Mouse (Mus musculus) spleen, adult 2 months (tissue): ENCODE measurements at regions not wholly inside any gene's neighbourhood (a gene's known extent, or its start where the extent isn't known, plus 50 kb on each side); places are given as distances from the start of the nearest gene placed in this dataset.

Experiments
- DNase-seq, 2 experiments: peaks; one replicate each; pipeline versions ENCODE4 v3.0.0 to v3.0.0-alpha.2; 2012 to 2021; ENCODE audit warnings: low spot score in 2 of 2, low read depth in 1 of 2
- H3K27ac ChIP-seq: fragments of 200-500 bp; 2 replicates; pipeline ENCODE4 v1.5.1; 2012; ENCODE audit warnings: low read length, inconsistent platforms; ENCODE audit not compliant: insufficient read depth
- H3K27me3 ChIP-seq: fragments of 200-500 bp; 2 replicates; pipeline ENCODE4 v1.6.1; 2012; ENCODE audit warnings: mild to moderate bottlenecking, moderate library complexity, low read length, inconsistent platforms; ENCODE audit not compliant: control insufficient read depth, insufficient read depth
- H3K36me3 ChIP-seq: fragments of 200-500 bp; 2 replicates; pipeline ENCODE4 v1.6.1; 2012; ENCODE audit warnings: mild to moderate bottlenecking, low read length, inconsistent platforms; ENCODE audit not compliant: control insufficient read depth, insufficient read depth
- H3K4me1 ChIP-seq: fragments of 200-500 bp; 2 replicates; pipeline ENCODE4 v1.6.1; 2011; ENCODE audit warnings: inconsistent platforms; ENCODE audit not compliant: control insufficient read depth, insufficient read depth, insufficient read length
- H3K4me3 ChIP-seq: fragments of 200-500 bp; 2 replicates; pipeline ENCODE4 v1.5.1; 2011; ENCODE audit warnings: mild to moderate bottlenecking, inconsistent platforms; ENCODE audit not compliant: insufficient read depth, insufficient read length; ENCODE audit errors: extremely low read depth
- CTCF ChIP-seq: fragments of 200-500 bp; IDR thresholded peaks from 2 replicates; pipeline ENCODE4 v1.5.1; 2011; ENCODE audit warnings: mild to moderate bottlenecking, inconsistent platforms; ENCODE audit not compliant: insufficient read depth, insufficient read length, insufficient replicate concordance; ENCODE audit errors: extremely low read depth
- POLR2A ChIP-seq: fragments of 200-500 bp; IDR thresholded peaks from 2 replicates; pipeline ENCODE4 v1.6.1; 2011; ENCODE audit warnings: low read depth, low read length, inconsistent platforms
- WGBS: fragments of 180-500 bp; shearing (Covaris S2); methylation state at CpG from one replicate; pipeline ENCODE4 v1.1.7; 2018; 5-methylcytosine and 5-hydroxymethylcytosine counted together

DNA sequence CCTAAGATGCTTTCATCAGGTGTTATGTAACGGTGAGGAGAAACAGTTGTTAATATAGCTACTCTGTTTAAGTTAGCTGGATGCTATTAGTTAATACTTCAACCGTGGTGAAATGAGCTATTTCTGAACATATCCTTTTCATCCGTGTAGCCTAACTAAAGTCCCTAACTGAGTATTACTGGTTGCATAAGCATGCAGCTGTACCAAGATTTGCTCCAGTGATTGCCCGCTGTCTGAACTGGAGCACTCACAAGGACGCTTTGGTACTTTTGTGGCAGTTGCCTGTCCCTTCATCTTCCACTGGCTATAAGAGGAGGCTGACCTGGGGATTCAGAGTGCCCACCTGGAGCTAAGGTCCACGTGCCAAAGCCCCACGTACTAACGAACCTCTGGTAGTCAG lies 65.3 kb upstream of the Lnx1 start:
- Histone ChIP-seq H3K27ac (no peak overlapping the region), H3K36me3 (no peaks in the 10 kb centered on the region), H3K27me3 (no peaks in the 10 kb centered on the region), H3K4me3 (no peak overlapping the region), H3K4me1 (peaks cover 2% of the 10 kb centered on the region; the same call in 1 of the 2 replicates)
- no peak for DNase-seq
- 87% methylated on average over 8 of the region's 8 CpGs for WGBS
- TF ChIP-seq POLR2A (no peak), CTCF (no peak)

DNA sequence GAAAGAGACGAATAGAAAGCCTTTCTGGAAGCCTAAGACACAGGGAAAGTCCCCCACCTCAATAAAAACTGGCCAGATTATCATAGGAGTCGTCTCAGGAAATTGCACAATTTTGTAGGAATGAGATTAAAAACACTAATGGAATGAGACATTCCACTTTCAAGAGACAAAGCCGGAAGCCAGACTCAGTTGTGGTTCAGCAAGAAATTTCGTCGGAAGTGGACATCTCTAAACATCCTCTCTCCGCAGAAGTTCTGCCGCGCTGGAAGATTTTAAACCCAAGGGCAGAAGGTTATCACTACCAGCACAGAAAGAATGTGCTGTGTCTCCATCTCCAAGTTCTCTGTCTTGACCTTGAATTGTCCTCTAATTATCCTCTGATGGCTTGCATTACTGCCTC lies 63.5 kb upstream of the Lnx1 start:
- TF ChIP-seq POLR2A (no peak), CTCF (no peak)
- H3K36me3 ChIP-seq = no peaks in the 10 kb centered on the region
- 83% methylated on average over 8 of the region's 8 CpGs for WGBS
- H3K27me3 ChIP-seq = no peaks in the 10 kb centered on the region
- H3K27ac ChIP-seq = no peak overlapping the region
- DNase-seq = no peak
- H3K4me3 ChIP-seq = no peak overlapping the region
- H3K4me1 ChIP-seq = peaks cover 2% of the 10 kb centered on the region; the same call in 1 of the 2 replicates

DNA sequence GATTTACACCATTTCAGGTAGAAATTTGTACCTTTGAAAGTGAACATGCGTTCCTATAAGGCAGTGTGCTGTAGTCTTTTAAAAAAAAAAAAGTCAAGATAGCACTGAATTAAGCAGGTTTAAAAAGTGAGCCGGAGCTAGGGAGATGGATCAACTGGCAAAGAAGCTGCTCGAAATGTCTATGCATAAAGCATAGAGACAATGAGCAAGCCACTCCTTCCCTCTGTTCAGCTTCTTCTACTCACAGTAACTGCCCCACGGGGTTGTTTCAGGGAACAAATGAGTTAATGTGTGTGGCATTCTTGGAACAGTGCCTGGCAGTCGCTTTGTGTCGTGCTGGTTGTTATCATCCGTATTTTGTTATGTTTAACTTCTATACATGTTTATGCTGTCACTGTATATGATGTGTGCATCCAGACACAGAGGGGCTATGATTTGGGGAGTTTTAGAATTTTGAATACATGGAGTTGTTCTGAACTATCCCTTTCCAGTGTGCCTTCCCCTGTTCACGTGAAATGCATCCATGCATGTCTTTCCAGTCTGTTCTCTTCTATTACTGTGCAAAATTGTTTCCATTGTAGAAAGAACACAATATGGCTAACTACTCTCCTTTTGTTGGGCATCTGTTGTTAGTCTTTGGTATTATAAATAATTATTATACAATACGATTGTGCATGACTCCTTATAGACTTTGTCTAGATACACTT lies 62.5 kb upstream of the Lnx1 start:
- Histone ChIP-seq H3K4me3 (no peak overlapping the region), H3K27ac (no peak overlapping the region), H3K36me3 (no peaks in the 10 kb centered on the region), H3K27me3 (no peaks in the 10 kb centered on the region), H3K4me1 (peaks cover 2% of the 10 kb centered on the region; the same call in 1 of the 2 replicates)
- WGBS = 86% methylated on average over 9 of the region's 9 CpGs
- TF ChIP-seq CTCF = no peak
- TF ChIP-seq POLR2A = no peak
- no peak for DNase-seq

DNA sequence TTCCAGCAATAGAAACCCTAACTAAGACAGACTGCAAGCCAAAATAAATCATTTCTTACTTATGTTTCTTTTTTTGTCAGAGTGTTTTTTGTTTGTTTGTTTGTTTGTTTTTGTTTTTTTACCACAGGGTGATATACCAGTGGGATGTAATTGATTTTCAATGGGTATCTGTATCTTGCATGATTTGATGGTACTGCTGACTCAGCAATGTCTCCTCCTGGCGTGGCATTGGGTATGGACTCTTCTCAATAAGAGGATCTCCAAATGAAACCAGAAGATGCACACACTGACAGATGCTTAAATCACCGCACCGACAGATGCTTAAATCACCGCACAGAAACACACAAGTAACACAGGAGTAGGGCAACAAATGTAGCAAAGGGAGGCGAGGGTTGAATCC lies 54.8 kb upstream of the Lnx1 start:
- Histone ChIP-seq H3K4me1 (no peaks in the 10 kb centered on the region), H3K27me3 (no peaks in the 10 kb centered on the region), H3K27ac (no peak overlapping the region), H3K36me3 (no peaks in the 10 kb centered on the region), H3K4me3 (no peak overlapping the region)
- DNase-seq = no peak
- 89% methylated on average over 5 of the region's 5 CpGs for WGBS
- no peak for TF ChIP-seq CTCF
- TF ChIP-seq POLR2A = no peak

DNA sequence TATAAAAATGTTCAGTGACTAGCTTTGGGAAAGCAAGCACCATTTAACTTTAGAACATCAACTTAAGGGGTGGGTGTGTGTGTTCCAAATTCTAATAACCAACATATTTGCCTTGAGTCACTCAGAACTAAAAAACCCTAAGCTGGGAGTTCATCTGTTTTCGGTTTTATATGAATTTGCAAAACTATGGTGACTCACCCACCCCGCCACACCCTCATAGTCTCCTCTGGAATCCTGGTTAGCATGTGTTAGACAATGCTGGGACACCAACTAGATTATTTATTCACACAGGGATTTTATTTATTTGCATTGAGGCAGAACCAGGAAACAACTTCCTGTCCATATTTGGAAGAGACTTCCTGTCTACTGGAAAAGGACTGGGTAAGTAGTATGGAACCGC lies 50.2 kb upstream of the Lnx1 start:
- H3K36me3 ChIP-seq = no peaks in the 10 kb centered on the region
- WGBS = 91% methylated on average over 3 of the region's 3 CpGs

More for the DNA sequence above, 50.2 kb upstream of the Lnx1 start:
- H3K27ac ChIP-seq = no peak overlapping the region
- H3K4me3 ChIP-seq = no peak overlapping the region
- no peak for DNase-seq
- TF ChIP-seq POLR2A (no peak), CTCF (no peak)
- H3K4me1 ChIP-seq = no peaks in the 10 kb centered on the region
- no peaks in the 10 kb centered on the region for H3K27me3 ChIP-seq
